Mouse (Mus musculus) right cerebral cortex, postnatal 36 days (tissue): ENCODE data around the gene Olfr202.
"Not testable (repeated sequence)": the region's sequence is repeated elsewhere in the genome, so short reads cannot be mapped to it uniquely, and the experiment has no call there.

Experiments
- DNase-seq, 2 experiments: peaks; one replicate each; pipeline ENCODE4 v3.0.0; 2022; ENCODE audit warnings: low spot score in 2 of 2, mixed read lengths in 1 of 2

Gene Olfr202

DNA sequence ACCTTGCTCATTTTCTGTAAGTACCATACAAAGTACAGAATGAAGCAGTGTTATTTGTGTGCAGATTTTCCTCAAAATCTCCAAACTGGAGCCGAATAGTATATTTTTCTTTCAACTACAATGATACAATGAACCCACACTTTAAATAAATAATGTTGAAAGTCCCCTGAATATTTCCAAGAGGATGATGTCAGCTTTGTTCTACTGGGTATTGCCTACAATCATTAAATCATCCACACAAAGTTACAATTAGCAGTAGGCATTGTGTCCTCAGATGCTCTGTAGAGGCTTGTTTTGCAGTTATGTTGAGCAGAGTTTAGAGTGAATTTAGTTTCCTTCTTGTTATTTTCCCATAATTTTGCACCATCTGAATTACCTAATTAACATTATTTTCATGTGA is at the start of gene Olfr202:
TSS of gene Olfr202 (minus strand) at position 101 of the 400 bp plus-strand sequence.
- DNase-seq: no peak

DNA sequence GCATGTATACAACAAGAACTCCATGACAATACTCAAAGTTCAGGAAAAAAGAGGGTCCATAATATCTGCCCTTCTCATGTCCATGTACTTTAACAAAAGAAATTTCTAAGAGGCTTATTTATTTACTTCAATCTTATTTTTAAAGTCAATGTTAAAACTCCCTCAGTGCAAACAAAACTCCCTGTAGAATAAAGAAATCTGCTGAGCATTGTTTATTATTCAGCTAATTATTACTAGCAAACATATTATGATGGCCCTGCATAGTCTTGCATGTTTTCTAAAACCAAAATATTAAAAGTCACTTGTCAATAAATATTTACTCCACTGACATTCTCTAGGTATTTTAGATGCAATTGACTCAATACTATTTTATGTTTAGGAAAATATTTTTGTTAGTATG is 44.4 kb upstream of the Olfr202 start, which contains the start of gene Olfr205:
TSS of gene Olfr205 (minus strand) at position 101 of the 400 bp plus-strand sequence.
- no peak for DNase-seq

DNA sequence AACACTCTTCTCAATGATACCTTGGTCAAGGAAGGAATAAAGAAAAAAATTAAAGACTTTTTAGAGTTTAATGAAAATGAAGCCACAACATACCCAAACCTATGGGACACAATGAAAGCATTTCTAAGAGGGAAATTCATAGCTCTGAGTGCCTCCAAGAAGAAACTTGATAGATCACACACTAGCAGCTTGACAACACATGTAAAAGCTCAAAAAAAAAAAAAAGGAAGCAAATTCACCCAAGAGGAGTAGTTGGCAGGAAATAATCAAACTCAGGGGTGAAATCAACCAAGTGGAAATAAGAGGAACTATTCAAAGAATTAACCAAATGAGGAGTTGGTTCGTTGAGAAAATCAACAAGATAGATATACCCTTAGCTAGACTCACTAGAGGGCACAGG is 36.7 kb upstream of the Olfr202 start:
- DNase-seq: not testable (repeated sequence)

DNA sequence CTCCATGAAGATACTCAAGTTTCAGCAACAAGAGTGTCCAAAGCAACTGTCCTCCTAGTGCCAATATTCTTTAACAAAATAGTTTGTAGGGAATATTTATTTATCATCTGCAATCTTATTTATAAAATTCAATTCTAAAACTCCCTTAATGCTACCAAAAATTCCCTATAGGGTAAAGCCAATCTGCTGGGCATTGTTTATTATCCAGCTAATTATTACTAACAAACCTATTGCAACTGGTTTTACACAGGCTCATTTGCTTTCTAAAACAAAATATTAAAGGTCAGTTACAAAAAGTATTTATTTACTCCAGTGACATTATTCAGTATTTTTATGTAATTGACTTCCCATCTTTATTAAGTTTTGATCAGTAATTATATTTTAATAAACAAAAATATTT is 31.6 kb upstream of the Olfr202 start, which contains the start of gene Olfr204:
TSS of gene Olfr204 (minus strand) at position 101 of the 400 bp plus-strand sequence.
- no peak for DNase-seq

DNA sequence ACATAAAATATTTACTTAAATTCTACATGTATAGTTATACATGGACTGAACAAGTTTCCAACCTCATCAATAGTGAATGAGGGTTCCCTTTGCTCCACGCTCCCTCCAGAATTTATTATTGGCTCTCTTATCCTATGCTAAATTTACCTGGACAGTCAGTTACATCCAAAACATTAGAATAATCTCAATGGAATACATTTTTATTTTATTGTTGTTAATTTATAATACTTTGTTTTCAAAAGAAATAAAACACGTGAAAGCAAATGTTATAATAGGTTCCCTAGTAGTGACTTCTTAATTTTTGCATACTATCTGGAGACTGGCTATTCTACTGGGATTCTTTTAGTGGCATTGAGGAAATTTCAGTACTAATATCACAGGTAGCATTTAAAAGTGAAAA is 12.0 kb upstream of the Olfr202 start, which contains the start of gene Olfr203:
TSS of gene Olfr203 (plus strand) at position 301 of the 400 bp plus-strand sequence.
- no peak for DNase-seq

DNA sequence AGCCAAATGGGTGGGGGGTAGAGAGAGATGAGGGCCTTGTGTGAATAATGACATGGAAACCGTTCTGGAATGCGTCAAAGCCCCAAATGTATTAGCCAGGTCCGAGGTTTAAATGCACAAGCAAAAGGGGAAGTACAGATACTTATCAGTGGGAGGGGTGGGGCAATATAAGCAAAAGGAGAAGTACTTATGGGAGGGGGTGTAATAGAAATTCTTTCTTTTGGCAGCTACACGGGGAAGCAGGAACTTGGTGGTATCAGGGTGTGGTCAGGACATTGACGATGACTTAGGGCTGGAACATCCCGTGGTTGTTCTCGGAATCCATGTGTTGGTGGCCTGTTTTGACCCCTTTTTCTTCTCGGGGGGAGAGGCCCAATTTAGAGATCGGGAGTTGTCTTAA is 983 bp upstream of the Olfr202 start:
- DNase-seq: not testable (repeated sequence)

DNA sequence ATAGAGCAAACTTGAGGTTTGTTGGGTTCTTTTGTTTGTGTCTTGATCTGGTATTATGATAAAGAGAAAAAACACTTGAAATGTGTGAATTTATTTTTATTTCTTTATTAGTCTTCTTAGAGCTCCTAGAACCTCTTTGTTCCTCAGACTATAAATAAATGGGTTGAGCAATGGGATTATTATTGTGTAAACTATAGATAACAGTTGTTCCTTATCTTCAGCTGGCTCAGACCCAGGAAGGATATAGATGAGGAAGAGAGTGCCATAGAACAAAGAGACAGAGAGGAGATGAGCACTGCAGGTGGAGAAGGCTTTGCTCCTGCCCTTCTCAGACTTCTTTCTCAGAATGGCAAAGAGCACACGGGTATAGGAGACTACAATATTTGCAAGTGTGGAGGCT is 3.1 kb downstream of the Olfr202 start:
- DNase-seq: no peak

DNA sequence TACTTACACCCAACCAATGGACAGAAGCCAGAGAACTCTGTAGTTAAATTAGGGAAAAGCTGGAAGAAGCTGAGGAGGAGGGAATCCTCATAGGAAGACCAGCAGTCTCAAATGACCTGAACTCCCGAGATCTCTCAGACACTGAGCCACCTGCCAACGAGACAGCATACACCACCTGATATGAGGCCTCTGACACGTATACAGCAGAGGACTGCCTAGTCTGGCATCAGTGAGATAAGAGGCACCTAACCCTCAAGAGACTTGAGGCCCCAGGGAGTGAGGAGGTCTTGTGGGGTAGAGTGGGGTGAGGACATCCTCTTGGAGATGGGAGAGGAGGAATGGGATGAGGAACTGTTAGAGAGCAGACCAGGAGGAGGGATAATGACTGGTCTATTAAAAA is 6.1 kb downstream of the Olfr202 start:
- DNase-seq: no peak

DNA sequence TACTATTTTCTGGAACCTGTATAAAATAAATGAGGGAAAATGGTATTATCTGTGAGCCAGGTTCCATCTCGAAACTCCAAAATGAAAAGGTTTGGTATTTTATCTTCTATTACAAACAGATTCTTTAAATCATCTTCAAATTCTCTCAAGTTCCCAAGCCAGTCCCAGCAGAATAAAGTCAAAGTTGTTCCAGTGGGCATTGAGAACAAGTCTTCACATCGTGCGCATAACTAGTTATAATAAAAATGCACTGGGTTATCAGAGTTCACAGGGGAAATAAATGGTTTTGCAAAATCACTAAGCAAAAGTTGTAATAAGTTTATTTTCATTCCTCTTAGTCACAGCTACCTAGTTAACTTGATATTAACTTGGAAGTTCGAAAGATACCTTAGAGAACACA is 14.1 kb downstream of the Olfr202 start, which contains the start of gene Olfr201:
TSS of gene Olfr201 (minus strand) at position 101 of the 400 bp plus-strand sequence.
- DNase-seq: not testable (repeated sequence)

DNA sequence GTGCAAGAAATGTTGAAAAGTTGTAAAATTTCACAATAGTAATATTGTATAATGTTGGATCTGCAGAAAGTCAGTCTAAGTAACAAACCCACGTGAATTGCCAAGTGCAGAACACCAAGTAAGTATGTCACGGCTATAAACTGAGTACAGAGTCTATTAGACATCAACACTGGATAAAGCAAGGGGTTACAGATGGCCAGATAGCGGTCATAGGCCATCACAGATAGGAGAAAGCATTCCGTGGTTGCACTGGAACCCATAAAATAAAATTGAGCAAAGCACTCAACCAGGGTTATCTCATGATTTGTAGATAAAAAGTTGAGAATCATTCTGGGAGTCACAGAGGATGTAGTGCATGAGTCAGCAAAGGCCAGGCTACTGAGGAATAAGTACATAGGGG is 17.5 kb downstream of the Olfr202 start:
- DNase-seq: not testable (repeated sequence)

DNA sequence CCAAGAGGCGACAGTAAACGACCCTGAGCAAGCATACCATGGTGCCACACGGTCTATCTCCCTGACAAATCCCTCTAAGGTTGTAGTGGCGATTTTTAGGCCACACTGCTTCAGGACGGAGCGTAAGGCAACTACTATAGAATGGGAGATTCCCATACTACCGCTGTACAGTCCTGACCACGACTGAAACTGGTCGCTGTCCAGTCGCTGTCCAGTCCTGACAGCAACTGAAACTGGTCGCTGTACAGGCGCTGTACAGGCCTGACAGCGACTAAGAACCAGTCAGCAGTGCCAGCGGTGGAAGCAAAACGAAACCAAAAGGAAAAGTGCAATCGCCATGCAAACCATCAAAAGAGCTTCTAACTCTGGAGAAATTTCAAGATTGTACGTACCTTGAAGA is 36.9 kb downstream of the Olfr202 start:
- no peak for DNase-seq
